Mouse (Mus musculus): ENCODE data around the gene Ubac2. TPM values are rescaled to one million over a fixed set of nuclear protein-coding genes. Genes with fewer than 3 reads are reported as not detected.

The Ubac2 gene
- polyA plus RNA-seq, 1 experiment from 2014 or later, result 66.3 TPM

DNA sequence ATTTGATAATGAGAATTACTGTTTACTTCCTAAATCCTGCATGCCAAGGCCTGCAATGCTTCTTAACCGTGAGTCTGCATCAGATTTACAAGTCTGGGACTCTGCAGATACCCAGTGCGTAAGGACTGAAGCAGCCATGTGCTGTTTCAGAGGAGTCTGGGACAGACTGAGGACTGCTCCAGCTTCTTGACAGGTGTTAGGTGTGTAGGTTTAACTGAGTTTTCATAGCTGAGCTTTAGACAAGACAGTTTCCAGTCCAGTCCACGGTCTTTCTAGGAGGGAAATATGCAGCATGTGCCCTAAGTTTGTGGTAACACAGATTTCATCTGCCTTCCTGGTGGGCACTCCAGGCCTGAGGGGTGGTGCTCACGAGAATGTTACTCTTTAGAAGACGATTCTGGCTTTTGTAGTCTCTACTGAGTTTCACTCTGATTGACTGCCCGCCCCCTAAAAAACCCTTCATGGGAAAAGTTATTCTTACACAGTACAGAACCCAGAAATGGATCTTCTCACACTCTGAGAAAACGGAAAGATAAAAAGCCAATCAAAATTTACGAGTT lies 68.9 kb downstream of the Ubac2 start:
- Histone ChIP-seq H3K4me3 (ENCODE audit: low read depth, low read length) (no peak overlapping the region), H3K9ac (ENCODE audit: low read depth, low read length) (no peak overlapping the region), H3K4me1 (replicated peaks; ENCODE audit: control insufficient read depth, insufficient read depth, low read length) (no peaks in the 10 kb centered on the region), H3K9me3 (ENCODE audit: control insufficient read depth, low read length) (no peaks in the 10 kb centered on the region), H3K4me2 (replicated peaks; ENCODE audit: low read depth, low read length) (no peak overlapping the region), H3K36me3 (ENCODE audit: control insufficient read depth, insufficient read depth, low read length) (no peaks in the 10 kb centered on the region), H3K27me3 (ENCODE audit: control insufficient read depth, insufficient read depth, low read length) (no peaks in the 10 kb centered on the region), H3K27ac (ENCODE audit: low read depth, low read length) (no peak overlapping the region)
- ATAC-seq (ENCODE audit: low FRiP score), result no peak
- 83% methylated on average over 8 of the region's 8 CpGs for WGBS
- DNase-seq (ENCODE audit: low spot score), result no peak

DNA sequence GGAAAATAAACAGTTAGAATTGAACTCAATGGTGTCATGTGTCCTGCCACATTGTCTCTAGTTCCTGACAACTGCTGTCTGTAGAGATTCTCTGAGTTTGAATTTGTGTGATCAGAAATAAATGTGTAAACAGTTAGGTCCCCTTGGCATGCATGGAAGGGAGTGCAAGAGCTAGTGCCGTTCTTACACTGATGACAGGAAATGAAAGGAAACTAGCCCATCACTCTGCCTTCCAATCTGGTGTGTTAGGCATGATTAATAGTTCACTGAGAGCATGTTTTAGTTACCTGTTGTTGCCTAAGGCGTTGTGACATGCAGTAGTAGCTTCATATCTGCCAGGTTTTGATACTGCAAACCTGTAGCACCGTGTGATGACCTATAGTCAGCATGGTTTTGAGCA lies 69.5 kb downstream of the Ubac2 start:
- ATAC-seq (ENCODE audit: low FRiP score) (no peak), DNase-seq (ENCODE audit: low spot score) (no peak)
- H3K36me3 ChIP-seq (ENCODE audit: control insufficient read depth, insufficient read depth, low read length), result no peaks in the 10 kb centered on the region
- no peaks in the 10 kb centered on the region for H3K4me1 ChIP-seq (replicated peaks; ENCODE audit: control insufficient read depth, insufficient read depth, low read length)
- no peak overlapping the region for H3K27ac ChIP-seq (ENCODE audit: low read depth, low read length)
- H3K4me3 ChIP-seq (ENCODE audit: low read depth, low read length), result no peak overlapping the region
- no peak overlapping the region for H3K9ac ChIP-seq (ENCODE audit: low read depth, low read length)
- H3K9me3 ChIP-seq (ENCODE audit: control insufficient read depth, low read length), result no peaks in the 10 kb centered on the region
- H3K4me2 ChIP-seq (replicated peaks; ENCODE audit: low read depth, low read length), result no peak overlapping the region
- H3K27me3 ChIP-seq (ENCODE audit: control insufficient read depth, insufficient read depth, low read length), result no peaks in the 10 kb centered on the region
- WGBS, result 91% methylated on average over 3 of the region's 3 CpGs

DNA sequence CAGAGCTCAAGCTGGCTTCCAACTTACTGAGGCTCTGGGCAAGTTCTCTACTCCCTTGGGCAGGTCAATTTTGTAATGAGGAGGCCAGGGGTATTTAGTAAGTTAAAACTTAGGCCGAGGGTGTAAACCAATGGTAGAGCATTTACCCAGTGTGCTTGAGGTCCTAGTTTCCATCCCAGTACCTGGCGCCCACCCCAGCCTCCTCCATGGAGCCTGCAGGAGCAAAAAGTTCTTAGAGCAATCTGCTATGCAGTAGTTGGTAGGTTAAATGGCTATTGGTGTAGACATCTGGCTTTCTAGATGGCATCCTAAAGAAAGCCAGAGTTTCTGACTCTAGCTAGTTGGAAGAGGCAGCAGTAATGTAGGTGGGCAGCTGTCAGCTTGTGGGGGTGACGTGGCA lies 71.0 kb downstream of the Ubac2 start:
- Histone ChIP-seq H3K27ac (ENCODE audit: low read depth, low read length) (no peak overlapping the region), H3K9ac (ENCODE audit: low read depth, low read length) (no peak overlapping the region), H3K4me2 (replicated peaks; ENCODE audit: low read depth, low read length) (no peak overlapping the region), H3K27me3 (ENCODE audit: control insufficient read depth, insufficient read depth, low read length) (no peaks in the 10 kb centered on the region), H3K4me1 (replicated peaks; ENCODE audit: control insufficient read depth, insufficient read depth, low read length) (no peaks in the 10 kb centered on the region), H3K9me3 (ENCODE audit: control insufficient read depth, low read length) (no peaks in the 10 kb centered on the region), H3K36me3 (ENCODE audit: control insufficient read depth, insufficient read depth, low read length) (no peaks in the 10 kb centered on the region), H3K4me3 (ENCODE audit: low read depth, low read length) (no peak overlapping the region)
- no peak for ATAC-seq (ENCODE audit: low FRiP score)
- DNase-seq (ENCODE audit: low spot score), result no peak
- WGBS, result 92% methylated on average over 3 of the region's 3 CpGs

DNA sequence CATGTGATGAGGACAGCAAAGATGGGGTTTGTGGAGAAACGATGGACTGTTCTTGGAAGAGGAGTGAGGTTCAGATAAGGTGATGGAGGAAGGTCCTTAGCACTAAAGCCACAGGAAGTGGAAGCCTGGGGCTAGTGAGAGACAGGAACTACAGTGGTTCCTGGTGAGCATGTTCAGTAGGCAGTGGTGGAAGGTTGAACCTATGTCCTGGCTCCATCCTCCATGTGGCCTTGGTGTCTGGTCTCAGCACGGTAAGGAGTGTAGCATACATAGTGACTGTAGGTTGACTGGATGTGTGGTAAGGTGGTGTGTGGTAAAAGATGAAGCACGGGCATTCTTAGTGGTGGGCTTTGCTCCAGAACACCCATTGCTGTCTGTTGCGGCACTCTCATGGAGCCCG lies 71.5 kb downstream of the Ubac2 start:
- WGBS, result 94% methylated on average over 5 of the region's 5 CpGs
- no peak overlapping the region for H3K4me3 ChIP-seq (ENCODE audit: low read depth, low read length)
- no peak overlapping the region for H3K27ac ChIP-seq (ENCODE audit: low read depth, low read length)
- H3K27me3 ChIP-seq (ENCODE audit: control insufficient read depth, insufficient read depth, low read length), result no peaks in the 10 kb centered on the region
- DNase-seq (ENCODE audit: low spot score) (no peak), ATAC-seq (ENCODE audit: low FRiP score) (no peak)
- H3K4me2 ChIP-seq (replicated peaks; ENCODE audit: low read depth, low read length), result no peak overlapping the region
- no peak overlapping the region for H3K9ac ChIP-seq (ENCODE audit: low read depth, low read length)
- H3K9me3 ChIP-seq (ENCODE audit: control insufficient read depth, low read length), result no peaks in the 10 kb centered on the region
- H3K4me1 ChIP-seq (replicated peaks; ENCODE audit: control insufficient read depth, insufficient read depth, low read length), result no peaks in the 10 kb centered on the region
- H3K36me3 ChIP-seq (ENCODE audit: control insufficient read depth, insufficient read depth, low read length), result no peaks in the 10 kb centered on the region

DNA sequence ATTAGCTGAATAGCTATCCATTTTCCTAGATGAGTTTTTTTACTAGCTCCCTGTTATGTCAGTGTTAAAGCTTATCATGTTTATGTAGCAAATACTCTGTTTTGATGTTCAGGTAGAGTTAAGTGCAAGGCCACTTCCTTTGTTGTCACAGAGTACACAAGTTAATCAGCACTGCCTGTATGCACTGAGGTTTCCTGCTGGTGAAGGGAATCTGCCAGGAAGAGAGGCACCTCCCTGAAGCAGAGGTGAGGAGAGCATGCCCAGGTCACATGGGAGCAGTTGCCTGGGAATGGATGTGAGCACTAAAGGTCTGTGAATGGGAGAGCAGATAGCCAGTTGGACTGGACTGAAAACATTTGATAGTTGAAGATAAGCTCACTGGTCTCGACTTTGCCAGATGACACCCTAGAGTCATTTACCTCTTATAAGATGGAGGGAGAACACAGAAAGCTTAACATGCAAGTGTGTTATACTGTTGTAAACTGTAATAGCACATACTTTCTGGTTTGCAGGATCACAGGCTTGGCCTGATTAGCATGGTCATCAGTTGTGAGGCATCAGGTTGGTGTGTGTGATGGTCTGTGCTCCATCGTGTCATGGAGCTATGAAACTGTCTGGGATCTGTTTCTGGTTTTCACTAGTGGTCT lies 73.1 kb downstream of the Ubac2 start:
- DNase-seq (ENCODE audit: low spot score) (no peak), ATAC-seq (ENCODE audit: low FRiP score) (no peak)
- Histone ChIP-seq H3K4me3 (ENCODE audit: low read depth, low read length) (no peak overlapping the region), H3K4me1 (replicated peaks; ENCODE audit: control insufficient read depth, insufficient read depth, low read length) (no peaks in the 10 kb centered on the region), H3K4me2 (replicated peaks; ENCODE audit: low read depth, low read length) (no peak overlapping the region), H3K9ac (ENCODE audit: low read depth, low read length) (no peak overlapping the region), H3K27me3 (ENCODE audit: control insufficient read depth, insufficient read depth, low read length) (no peaks in the 10 kb centered on the region), H3K9me3 (ENCODE audit: control insufficient read depth, low read length) (no peaks in the 10 kb centered on the region), H3K27ac (ENCODE audit: low read depth, low read length) (no peak overlapping the region), H3K36me3 (ENCODE audit: control insufficient read depth, insufficient read depth, low read length) (no peaks in the 10 kb centered on the region)
- 93% methylated on average over 2 of the region's 2 CpGs for WGBS

DNA sequence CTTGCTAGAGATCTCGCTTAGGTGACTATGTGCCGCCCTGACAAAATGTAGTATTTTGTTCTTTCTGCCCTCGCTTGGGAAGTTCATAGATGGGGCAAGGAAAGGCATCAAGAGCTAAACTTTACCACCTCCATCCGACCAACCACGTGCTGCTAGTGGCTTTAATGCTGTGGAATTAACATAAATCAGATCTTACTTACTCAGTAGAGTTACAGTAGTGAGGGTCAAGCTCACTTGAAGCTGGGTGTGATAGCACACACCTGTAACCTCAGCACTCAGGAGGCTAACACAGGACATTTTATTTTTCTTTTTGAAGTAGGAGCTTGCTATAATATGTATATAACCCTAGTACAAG lies 73.6 kb downstream of the Ubac2 start:
- H3K27ac ChIP-seq (ENCODE audit: low read depth, low read length), result no peak overlapping the region
- H3K4me3 ChIP-seq (ENCODE audit: low read depth, low read length), result no peak overlapping the region
- no peaks in the 10 kb centered on the region for H3K36me3 ChIP-seq (ENCODE audit: control insufficient read depth, insufficient read depth, low read length)
- DNase-seq (ENCODE audit: low spot score) (no peak), ATAC-seq (ENCODE audit: low FRiP score) (no peak)
- no peak overlapping the region for H3K4me2 ChIP-seq (replicated peaks; ENCODE audit: low read depth, low read length)
- WGBS, result 94% methylated on average over 5 of the region's 5 CpGs
- no peaks in the 10 kb centered on the region for H3K9me3 ChIP-seq (ENCODE audit: control insufficient read depth, low read length)
- no peak overlapping the region for H3K9ac ChIP-seq (ENCODE audit: low read depth, low read length)
- no peaks in the 10 kb centered on the region for H3K4me1 ChIP-seq (replicated peaks; ENCODE audit: control insufficient read depth, insufficient read depth, low read length)
- H3K27me3 ChIP-seq (ENCODE audit: control insufficient read depth, insufficient read depth, low read length), result no peaks in the 10 kb centered on the region

DNA sequence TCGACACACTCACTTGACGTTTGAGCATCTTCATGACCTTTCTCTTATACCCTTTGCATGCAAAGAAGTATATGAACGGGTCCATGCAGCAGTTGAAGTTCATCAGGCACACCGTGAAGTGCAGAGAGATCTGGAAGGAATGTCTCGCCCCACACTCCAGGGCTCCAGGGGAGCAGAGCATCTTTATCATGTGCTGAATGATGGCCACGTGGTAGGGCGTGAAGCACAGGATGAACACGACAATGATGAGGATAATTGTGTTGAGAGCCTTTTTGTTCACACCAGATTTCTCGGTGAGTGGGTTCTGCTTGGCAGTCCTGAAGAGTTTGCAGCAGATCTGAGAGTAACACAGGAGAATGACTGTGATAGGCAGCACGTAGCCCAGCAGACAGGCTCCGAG lies 75.7 kb downstream of the Ubac2 start:
- Histone ChIP-seq H3K27me3 (ENCODE audit: control insufficient read depth, insufficient read depth, low read length) (no peaks in the 10 kb centered on the region), H3K27ac (ENCODE audit: low read depth, low read length) (no peak overlapping the region), H3K4me2 (replicated peaks; ENCODE audit: low read depth, low read length) (no peak overlapping the region), H3K9ac (ENCODE audit: low read depth, low read length) (no peak overlapping the region), H3K9me3 (ENCODE audit: control insufficient read depth, low read length) (no peaks in the 10 kb centered on the region), H3K4me3 (ENCODE audit: low read depth, low read length) (no peak overlapping the region), H3K4me1 (replicated peaks; ENCODE audit: control insufficient read depth, insufficient read depth, low read length) (no peaks in the 10 kb centered on the region), H3K36me3 (ENCODE audit: control insufficient read depth, insufficient read depth, low read length) (no peaks in the 10 kb centered on the region)
- ATAC-seq (ENCODE audit: low FRiP score) (no peak), DNase-seq (ENCODE audit: low spot score) (no peak)
- 92% methylated on average over 11 of the region's 11 CpGs for WGBS

DNA sequence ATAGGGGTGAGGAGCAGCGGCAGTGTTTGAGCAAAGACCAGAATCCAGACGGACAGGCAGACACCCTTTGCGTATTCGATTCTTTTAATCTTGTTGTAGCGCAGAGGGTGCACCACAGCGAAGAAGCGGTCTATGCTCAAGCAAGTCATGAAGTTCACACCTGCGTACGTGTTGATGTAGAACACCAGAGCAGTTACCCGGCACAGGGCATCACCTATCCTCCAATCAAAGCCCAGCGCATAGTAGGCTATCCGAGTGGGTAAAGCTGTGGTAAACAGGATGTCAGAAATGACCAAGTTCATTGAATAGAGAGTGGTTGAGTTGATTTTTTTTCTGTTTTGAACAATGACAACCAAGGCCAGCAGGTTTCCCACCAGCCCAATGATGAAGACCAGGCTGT lies 76.2 kb downstream of the Ubac2 start:
- Histone ChIP-seq H3K4me3 (ENCODE audit: low read depth, low read length) (no peak overlapping the region), H3K36me3 (ENCODE audit: control insufficient read depth, insufficient read depth, low read length) (no peaks in the 10 kb centered on the region), H3K9me3 (ENCODE audit: control insufficient read depth, low read length) (no peaks in the 10 kb centered on the region), H3K4me2 (replicated peaks; ENCODE audit: low read depth, low read length) (no peak overlapping the region), H3K4me1 (replicated peaks; ENCODE audit: control insufficient read depth, insufficient read depth, low read length) (no peaks in the 10 kb centered on the region), H3K27ac (ENCODE audit: low read depth, low read length) (no peak overlapping the region), H3K27me3 (ENCODE audit: control insufficient read depth, insufficient read depth, low read length) (no peaks in the 10 kb centered on the region), H3K9ac (ENCODE audit: low read depth, low read length) (no peak overlapping the region)
- DNase-seq (ENCODE audit: low spot score) (no peak), ATAC-seq (ENCODE audit: low FRiP score) (no peak)
- 95% methylated on average over 12 of the region's 12 CpGs for WGBS

DNA sequence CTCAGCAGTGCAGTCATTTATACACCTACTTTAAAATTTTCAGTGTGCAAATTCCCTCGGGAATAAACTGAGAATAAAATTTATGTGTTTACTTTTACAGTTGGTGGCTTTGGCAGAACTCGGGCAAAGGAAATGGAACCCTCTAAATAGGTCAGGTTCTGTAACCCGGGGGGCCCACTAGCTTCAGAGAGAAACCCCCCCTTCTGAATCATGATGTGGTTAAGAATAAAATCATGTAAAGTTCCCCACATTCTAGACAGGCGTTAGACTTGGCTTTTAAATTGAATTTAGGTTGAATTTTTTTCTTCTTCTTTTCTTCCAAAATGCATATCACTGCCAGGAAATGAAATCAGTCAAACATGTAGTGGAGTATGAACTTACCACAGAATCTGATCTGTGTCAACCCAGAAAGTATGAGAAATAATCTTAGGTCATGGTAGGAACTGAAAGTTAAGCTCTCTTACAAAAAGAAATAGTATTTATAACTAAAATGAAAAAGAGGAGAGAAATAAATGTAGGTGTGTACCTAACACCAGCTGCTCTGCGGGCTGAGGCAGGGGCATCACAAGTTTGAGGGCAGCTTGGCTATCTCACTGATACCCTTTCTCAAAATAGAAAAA lies 76.9 kb downstream of the Ubac2 start:
- Histone ChIP-seq H3K4me2 (replicated peaks; ENCODE audit: low read depth, low read length) (no peak overlapping the region), H3K4me1 (replicated peaks; ENCODE audit: control insufficient read depth, insufficient read depth, low read length) (no peaks in the 10 kb centered on the region), H3K27me3 (ENCODE audit: control insufficient read depth, insufficient read depth, low read length) (no peaks in the 10 kb centered on the region), H3K36me3 (ENCODE audit: control insufficient read depth, insufficient read depth, low read length) (no peaks in the 10 kb centered on the region), H3K27ac (ENCODE audit: low read depth, low read length) (no peak overlapping the region), H3K9ac (ENCODE audit: low read depth, low read length) (no peak overlapping the region), H3K4me3 (ENCODE audit: low read depth, low read length) (no peak overlapping the region), H3K9me3 (ENCODE audit: control insufficient read depth, low read length) (no peaks in the 10 kb centered on the region)
- DNase-seq (ENCODE audit: low spot score) (no peak), ATAC-seq (ENCODE audit: low FRiP score) (no peak)
- 86% methylated on average over 5 of the region's 5 CpGs for WGBS

Data from hindbrain, embryonic 11.5 days (tissue).